Mouse (Mus musculus) myocyte (in vitro differentiated cells): Measurements from ENCODE around the gene Sergef.

Experiments used
- CEBPB ChIP-seq: IDR thresholded peaks from 2 replicates; pipeline ENCODE4 v1.6.1; 2011; ENCODE audit warnings: mild to moderate bottlenecking, moderate library complexity; ENCODE audit not compliant: poor library complexity, insufficient read depth, severe bottlenecking
- E2F4 ChIP-seq: IDR thresholded peaks from one replicate; pipeline ENCODE4 v1.6.1; 2011; ENCODE audit warnings: mild to moderate bottlenecking, control low read depth, moderate library complexity; ENCODE audit not compliant: insufficient read depth
- MAX ChIP-seq: IDR thresholded peaks from one replicate; pipeline ENCODE4 v1.6.1; 2011; ENCODE audit warnings: low read depth, mild to moderate bottlenecking, control low read depth
- MYOD1 ChIP-seq, 3 experiments: IDR thresholded peaks; one replicate each; pipeline ENCODE4 v1.6.1; 2011; ENCODE audit warnings: control low read depth in 2 of 3, low read depth in 2 of 3, mild to moderate bottlenecking in 2 of 3, moderate library complexity in 1 of 3; ENCODE audit not compliant: insufficient read length in 2 of 3, control insufficient read depth in 1 of 3
- MYOG ChIP-seq, 3 experiments: IDR thresholded peaks; one replicate each; pipeline ENCODE4 v1.6.1; 2011; ENCODE audit warnings: control low read depth in 2 of 3, low read depth in 2 of 3, mild to moderate bottlenecking in 2 of 3; ENCODE audit not compliant: insufficient read length in 2 of 3, control insufficient read depth in 1 of 3, insufficient read depth in 1 of 3
- POLR2A ChIP-seq: IDR thresholded peaks from one replicate; pipeline ENCODE4 v1.6.1; 2011; ENCODE audit warnings: low read depth, mild to moderate bottlenecking, control low read depth, moderate library complexity; ENCODE audit not compliant: insufficient read length
- POLR2AphosphoS2 ChIP-seq: IDR thresholded peaks from one replicate; pipeline ENCODE4 v1.6.1; 2011; ENCODE audit warnings: low read depth, control low read depth; ENCODE audit not compliant: insufficient read length
- SRF ChIP-seq: IDR thresholded peaks from one replicate; pipeline ENCODE4 v1.6.1; 2011; ENCODE audit warnings: low read depth; ENCODE audit not compliant: control insufficient read depth, insufficient read length
- TCF12 ChIP-seq: IDR thresholded peaks from one replicate; pipeline ENCODE4 v1.6.1; 2011; ENCODE audit warnings: mild to moderate bottlenecking, control low read depth; ENCODE audit not compliant: poor library complexity, insufficient read depth, severe bottlenecking
- TCF3 ChIP-seq: IDR thresholded peaks from one replicate; pipeline ENCODE4 v1.6.1; 2011; ENCODE audit warnings: low read depth, control low read depth; ENCODE audit not compliant: insufficient read length
- USF1 ChIP-seq: IDR thresholded peaks from one replicate; pipeline ENCODE4 v1.6.1; 2011; ENCODE audit warnings: low read depth, mild to moderate bottlenecking, control low read depth, moderate library complexity

DNA sequence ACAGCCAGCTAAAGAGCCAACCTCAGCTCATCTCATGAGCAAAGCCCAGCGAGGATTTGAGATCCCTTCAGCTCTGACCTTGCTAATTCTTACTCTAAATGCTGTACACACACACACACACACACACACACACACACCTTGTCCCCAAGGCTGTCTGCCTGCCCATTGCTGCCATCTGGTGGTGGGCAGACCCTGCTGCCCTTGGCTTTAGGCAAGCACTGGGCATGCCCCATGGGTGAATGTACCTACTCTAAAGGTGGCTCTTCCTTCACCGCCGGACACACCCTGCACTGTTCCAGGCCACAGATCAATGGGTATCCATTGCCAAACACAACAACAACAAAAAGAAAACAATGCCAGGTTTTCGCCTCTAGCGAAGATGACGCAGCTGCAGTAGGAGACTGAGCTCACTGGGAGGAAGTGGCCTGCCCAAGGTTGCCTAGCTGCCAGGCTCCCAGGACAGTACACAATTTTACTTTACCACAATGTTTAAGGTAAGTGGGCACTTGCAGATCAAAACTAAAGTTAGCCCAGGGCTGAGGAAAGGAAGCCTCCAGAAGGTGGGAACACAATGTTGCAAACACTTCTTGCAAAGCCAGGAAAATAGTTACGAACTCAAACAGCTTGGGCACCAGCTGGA lies 33.1 kb downstream of the Sergef start:
- TF ChIP-seq POLR2A (no peak), USF1 (no peak), POLR2AphosphoS2 (no peak), SRF (no peak), TCF3 (no peak), TCF12 (no peak), E2F4 (no peak), MAX (no peak), MYOG (IDR thresholded peaks at IDR 0.05; ENCODE audit: control insufficient read depth in 1 of 3, insufficient read depth in 1 of 3, insufficient read length in 2 of 3, low read depth in 2 of 3) (no peak), MYOD1 (IDR thresholded peaks at IDR 0.05; ENCODE audit: control insufficient read depth in 1 of 3, insufficient read length in 2 of 3, low read depth in 2 of 3) (no peak), CEBPB (no peak)
